Mouse (Mus musculus) B cell, adult 67 days (primary cell): Measurements from ENCODE around the gene Nop58. TPM values are rescaled to one million over a fixed set of nuclear protein-coding genes. Genes with fewer than 3 reads are reported as not detected.

ENCODE experiments used
- total RNA-seq, 2 experiments: library from RNA; stranded (reverse); gene quantifications; 4 replicates each; pipeline ENCODE4 v1.2.4; 2023

Nop58 gene
- total RNA-seq, result 100 to 1,000 TPM; 140 to 146 TPM

DNA sequence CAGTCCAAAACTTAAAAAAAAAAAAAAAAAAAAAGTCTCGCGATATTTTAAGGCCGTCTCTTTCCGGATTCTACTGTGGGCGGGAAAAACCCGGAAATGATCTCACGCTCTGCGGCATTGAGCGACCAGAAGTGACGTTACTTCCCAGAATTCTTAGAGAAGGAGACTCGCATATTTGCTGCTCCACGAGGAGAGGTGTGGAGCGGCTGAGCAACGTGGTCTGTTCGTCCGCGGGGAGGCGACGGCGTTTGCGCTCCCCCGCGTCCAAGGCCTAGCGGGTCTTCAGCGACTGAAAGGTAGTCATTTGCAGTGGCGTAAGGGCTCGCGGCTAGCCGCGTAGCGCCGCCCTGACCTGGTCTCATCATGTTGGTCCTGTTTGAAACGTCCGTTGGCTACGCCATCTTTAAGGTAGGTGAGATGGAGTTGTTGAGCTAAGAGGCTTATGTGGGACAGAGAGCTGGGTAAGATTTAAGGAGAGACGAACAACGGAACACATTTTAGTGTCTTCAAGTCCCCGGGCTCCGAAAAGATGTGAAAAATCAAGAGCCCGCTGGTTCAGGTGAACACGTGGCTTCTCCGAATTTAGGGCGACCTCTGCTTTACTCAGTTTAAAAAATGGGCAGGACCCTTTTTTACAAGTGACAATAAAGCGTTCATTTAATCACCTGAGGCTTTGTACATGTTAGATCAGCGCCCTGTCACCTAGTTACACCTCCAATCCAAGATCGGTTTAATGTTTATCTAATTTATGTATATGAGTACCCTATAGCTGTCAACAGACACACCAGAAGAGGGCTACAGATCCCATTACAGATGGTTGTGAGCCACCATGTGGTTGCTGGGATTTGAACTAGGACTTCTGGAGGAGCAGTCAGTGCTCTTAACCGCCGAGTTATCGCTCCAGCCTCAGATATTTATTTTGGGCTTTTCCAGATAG lies at the start of gene Nop58:
Gene Nop58, plus strand, starts transcription at position 153 of the 937 bp plus-strand sequence.

DNA sequence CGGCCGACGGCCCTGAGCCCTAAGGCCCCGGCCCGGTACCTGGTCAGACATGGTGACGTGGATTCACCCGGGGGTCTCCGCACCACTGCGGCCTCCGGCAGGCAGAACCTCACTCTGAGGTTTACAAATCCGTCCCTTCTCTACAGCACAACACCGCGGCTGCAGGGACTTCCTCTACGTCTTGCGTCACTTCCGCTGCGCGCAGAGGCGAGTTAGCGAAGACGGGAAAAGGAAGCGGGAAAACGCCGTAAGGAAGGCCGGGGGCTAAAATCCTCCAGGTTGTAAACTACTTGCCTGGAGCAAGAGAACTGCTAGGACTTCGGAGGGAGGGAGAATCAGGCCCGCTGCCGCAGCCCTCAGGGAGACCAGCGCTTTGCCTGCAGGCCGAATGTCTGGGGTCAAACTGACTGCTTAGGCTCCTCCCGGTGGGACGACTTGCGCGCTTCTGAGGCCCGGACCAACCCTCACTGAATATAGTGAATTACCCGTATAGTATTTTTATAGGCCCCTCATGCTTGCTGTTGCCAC lies 14.1 kb upstream of the Nop58 start, which contains the start of gene Sumo1:
Gene Sumo1, minus strand, starts transcription at position 194 of the 528 bp plus-strand sequence.

DNA sequence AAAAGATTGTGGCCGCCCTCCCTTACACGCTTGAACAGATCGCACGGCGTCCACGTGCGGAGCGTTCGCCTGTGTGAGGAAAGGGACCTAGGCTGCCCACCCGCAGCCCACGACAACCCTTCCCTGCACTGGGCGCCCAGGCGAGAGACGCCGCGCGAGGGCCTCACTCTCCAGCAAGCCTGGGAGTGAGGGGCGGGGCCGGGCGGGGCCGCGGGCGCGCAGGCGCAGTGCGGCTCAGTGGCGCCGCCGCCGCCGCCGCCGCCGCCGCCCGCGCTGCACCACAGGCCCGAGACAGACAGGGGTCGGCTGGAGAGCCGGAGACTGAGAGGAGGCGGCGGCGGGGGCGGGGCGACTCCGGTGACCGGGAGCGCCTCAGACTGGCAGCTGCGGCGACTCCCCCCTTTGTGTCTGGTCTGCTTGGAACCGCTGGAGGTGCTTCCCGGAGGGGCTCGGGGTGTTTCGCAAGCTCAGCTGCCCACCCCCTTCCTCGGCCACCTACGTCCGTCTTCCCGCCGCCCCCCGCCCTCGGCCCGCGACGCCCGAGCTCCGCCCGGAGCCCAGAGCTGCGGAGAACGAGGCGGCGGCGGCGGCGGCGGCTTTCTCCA lies 78.5 kb downstream of the Nop58 start, which contains the start of gene Bmpr2:
Gene Bmpr2, plus strand, starts transcription at position 237 of the 605 bp plus-strand sequence.

Other genes with a start within 250 kb of the Nop58 start
- under 1 TPM in 1 of 2 experiments, not detected in 1; 0.20 TPM for gene Fzd7, start 202.5 kb upstream of the Nop58 start, total RNA-seq
- not detected for gene Gm973, start 168.7 kb upstream of the Nop58 start, total RNA-seq
- gene Sumo1, start 14.1 kb upstream of the Nop58 start, total RNA-seq, result 10 to 100 TPM; 78.6 to 82.7 TPM
- gene Bmpr2, start 78.4 kb downstream of the Nop58 start, total RNA-seq, result 1 to 10 TPM; 1.2 to 1.9 TPM
- 10 to 100 TPM; 44.8 to 50.4 TPM for gene Fam117b, start 228.0 kb downstream of the Nop58 start, total RNA-seq